9 mouse cellular contexts compared by ENCODE assay signal in the genomic region with DNA sequence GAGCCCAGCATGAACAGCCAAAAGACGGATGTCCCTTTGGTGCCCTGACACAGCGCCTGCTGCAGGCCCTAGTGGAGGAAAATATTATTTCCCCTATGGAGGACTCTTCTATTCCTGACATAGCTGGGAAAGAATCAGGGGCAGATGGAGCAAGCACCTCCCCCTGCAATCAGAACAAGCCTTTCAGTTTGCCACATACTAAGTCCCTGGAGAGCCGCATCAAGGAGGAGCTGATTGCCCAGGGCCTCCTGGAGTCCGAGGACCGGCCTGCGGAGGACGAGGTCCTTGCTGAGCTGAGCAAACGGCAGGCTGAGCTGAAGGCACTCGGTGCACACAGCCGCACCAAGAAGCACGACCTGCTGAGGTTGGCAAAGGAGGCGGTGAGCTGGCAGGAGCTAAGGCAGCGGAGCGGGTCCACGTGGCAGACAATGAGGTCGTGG. TPM values are rescaled to one million over a fixed set of nuclear protein-coding genes. Genes with fewer than 3 reads are reported as not detected.
A peak's percentile ranks its signal among the peaks of the same experiment; 100 is the strongest.
DNase-seq lines count a peak whose midpoint lies in the region; ATAC-seq and TF ChIP-seq lines count a peak whose summit lies in the region.
"Had no signal": no experiment of that assay in that cellular context is flagged by ENCODE, and none has a peak within 500 bp of the region (broad histone marks: within the 10 kb centered on the region; RNA-seq: fewer than 3 reads in every experiment).

No protein-coding gene starts in this region.

- WGBS in kidney, adult 2 months = 32% methylated on average over 16 of the region's 16 CpGs
- WGBS in kidney, embryonic 14.5 days = 45% methylated on average over 16 of the region's 16 CpGs
- WGBS in hindbrain, embryonic 14.5 days = 34% methylated on average over 16 of the region's 16 CpGs
- 51% methylated on average over 16 of the region's 16 CpGs for WGBS in neural tube, embryonic 15.5 days

- H3K4me1 ChIP-seq in kidney, adult 2 months (ENCODE audit: control insufficient read depth, insufficient read depth, low read length) = peaks cover 7% of the 10 kb centered on the region
- H3K4me1 ChIP-seq in kidney, embryonic 14.5 days (ENCODE audit: control insufficient read depth, insufficient read depth, low read length) = no peaks in the 10 kb centered on the region
- no peaks in the 10 kb centered on the region for H3K4me1 ChIP-seq in hindbrain, embryonic 14.5 days (replicated peaks; ENCODE audit: control insufficient read depth, insufficient read depth, low read length)
- peaks cover 8% of the 10 kb centered on the region for H3K4me1 ChIP-seq in neural tube, embryonic 15.5 days
- H3K4me1 ChIP-seq: embryonic facial prominence, embryonic 15.5 days had no signal

- no peak overlapping the region for H3K27ac ChIP-seq in kidney, adult 2 months (ENCODE audit: insufficient read depth, low read depth, low read length)
- H3K27ac ChIP-seq in kidney, embryonic 14.5 days (ENCODE audit: low read depth, low read length) = no peak overlapping the region
- no peak overlapping the region for H3K27ac ChIP-seq in hindbrain, embryonic 14.5 days
- H3K27ac ChIP-seq in neural tube, embryonic 15.5 days (replicated peaks) = 0 out of 2 replicates have a peak overlapping the region, but pooled peaks have one; percentile 2
- H3K27ac ChIP-seq: embryonic facial prominence, embryonic 15.5 days; macrophage had no signal

- no peaks in the 10 kb centered on the region for H3K27me3 ChIP-seq in kidney, adult 2 months (replicated peaks; ENCODE audit: control insufficient read depth, insufficient read depth, low read length)
- H3K27me3 ChIP-seq in kidney, embryonic 14.5 days (ENCODE audit: control insufficient read depth, insufficient read depth, low read length) = no peaks in the 10 kb centered on the region; the same call in 1 of the 2 replicates
- no peaks in the 10 kb centered on the region for H3K27me3 ChIP-seq in hindbrain, embryonic 14.5 days (ENCODE audit: control insufficient read depth, insufficient read depth, low read length)
- no peaks in the 10 kb centered on the region for H3K27me3 ChIP-seq in neural tube, embryonic 15.5 days (replicated peaks)
- H3K27me3 ChIP-seq: embryonic facial prominence, embryonic 15.5 days had no signal

- no peak overlapping the region for H3K4me3 ChIP-seq in kidney, adult 2 months (ENCODE audit: insufficient read depth, low read depth, low read length)
- H3K4me3 ChIP-seq in kidney, embryonic 14.5 days (ENCODE audit: low read length) = no peak overlapping the region
- no peak overlapping the region for H3K4me3 ChIP-seq in hindbrain, embryonic 14.5 days (replicated peaks; ENCODE audit: low read length)
- H3K4me3 ChIP-seq in neural tube, embryonic 15.5 days (replicated peaks) = no peak overlapping the region
- H3K4me3 ChIP-seq: embryonic facial prominence, embryonic 15.5 days had no signal

- H3K9ac ChIP-seq in kidney, embryonic 14.5 days (ENCODE audit: low read depth, low read length) = no peak overlapping the region
- no peak overlapping the region for H3K9ac ChIP-seq in hindbrain, embryonic 14.5 days
- no peak overlapping the region for H3K9ac ChIP-seq in neural tube, embryonic 15.5 days (replicated peaks)
- H3K9ac ChIP-seq: embryonic facial prominence, embryonic 15.5 days had no signal

- no peak for TF ChIP-seq POLR2A in kidney, adult 2 months (IDR thresholded peaks at IDR 0.05; ENCODE audit: low read depth, low read length)

- no peaks in the 10 kb centered on the region for H3K36me3 ChIP-seq in kidney, adult 2 months (ENCODE audit: control insufficient read depth, insufficient read depth, low read length)
- no peaks in the 10 kb centered on the region for H3K36me3 ChIP-seq in kidney, embryonic 14.5 days (ENCODE audit: control insufficient read depth, insufficient read depth, low read length)
- no peaks in the 10 kb centered on the region for H3K36me3 ChIP-seq in hindbrain, embryonic 14.5 days (replicated peaks; ENCODE audit: control insufficient read depth, insufficient read depth)
- no peaks in the 10 kb centered on the region for H3K36me3 ChIP-seq in neural tube, embryonic 15.5 days
- H3K36me3 ChIP-seq: embryonic facial prominence, embryonic 15.5 days had no signal

- H3K4me2 ChIP-seq in kidney, embryonic 14.5 days (replicated peaks; ENCODE audit: low read depth, low read length) = no peak overlapping the region
- H3K4me2 ChIP-seq in hindbrain, embryonic 14.5 days (replicated peaks) = peak overlapping the region; percentile 20; the same call in 1 of the 2 replicates
- 0 out of 2 replicates have a peak overlapping the region, but pooled peaks have one; percentile 20 for H3K4me2 ChIP-seq in neural tube, embryonic 15.5 days
- H3K4me2 ChIP-seq: embryonic facial prominence, embryonic 15.5 days had no signal

- H3K9me3 ChIP-seq in kidney, embryonic 14.5 days (ENCODE audit: control insufficient read depth, low read length) = no peaks in the 10 kb centered on the region
- no peaks in the 10 kb centered on the region for H3K9me3 ChIP-seq in hindbrain, embryonic 14.5 days (ENCODE audit: control insufficient read depth, low read length)
- H3K9me3 ChIP-seq in neural tube, embryonic 15.5 days (replicated peaks) = no peaks in the 10 kb centered on the region
- H3K9me3 ChIP-seq: embryonic facial prominence, embryonic 15.5 days had no signal

- peak; percentile 84 for DNase-seq in kidney, adult 2 months
- DNase-seq in cerebellum, adult 8-10 months = peak; percentile 61
- DNase-seq in hindbrain, embryonic 14.5 days (ENCODE audit: low spot score) = peak; percentile 26
- no peak for DNase-seq in adrenal gland, postnatal 25 days
- DNase-seq in frontal cortex, postnatal 36 days (ENCODE audit: low spot score in 2 of 2) = no peak

- ATAC-seq in kidney, embryonic 14.5 days (ENCODE audit: low FRiP score, low TSS enrichment) = no peak
- no peak for ATAC-seq in hindbrain, embryonic 14.5 days (ENCODE audit: low FRiP score)
- ATAC-seq in neural tube, embryonic 15.5 days (ENCODE audit: low FRiP score) = no peak

- no peak for TF ChIP-seq CTCF in kidney, adult 2 months (conservative IDR thresholded peaks at IDR 0.05; ENCODE audit: insufficient read depth, insufficient read length, low read depth, low read length)

RNA-seq across cellular contexts. Expression of a gene that starts 23.3 kb away (rescaled TPM):
- 58.7 and 64.6 TPM in 2 replicates for polyA plus RNA-seq in kidney, adult 2 months (2012; rRNA removed)
- polyA plus RNA-seq in kidney, embryonic 14.5 days (2014; fragmentation: Nextera tagmentation; extraction: Ambion mirVana) = 215 and 243 TPM in 2 replicates
- 131 and 134 TPM in 2 replicates for polyA plus RNA-seq in hindbrain, embryonic 14.5 days (2014; fragmentation: Nextera tagmentation; extraction: Ambion mirVana)
- 125 and 133 TPM in 2 replicates for polyA plus RNA-seq in neural tube, embryonic 15.5 days (2015; fragmentation: Nextera tagmentation; extraction: Ambion mirVana)
- total RNA-seq in adrenal gland, postnatal 25 days (2021) = 232 and 238 TPM in 2 replicates

RNA-seq across cellular contexts. Expression of a gene that starts 35.2 kb away (rescaled TPM):
- polyA plus RNA-seq in kidney, adult 2 months (2012; rRNA removed) = 0.27 and 0.34 TPM in 2 replicates
- 0.07 TPM in 1 of 2 replicates, not detected in the other for polyA plus RNA-seq in kidney, embryonic 14.5 days (2014; fragmentation: Nextera tagmentation; extraction: Ambion mirVana)
- polyA plus RNA-seq in hindbrain, embryonic 14.5 days (2014; fragmentation: Nextera tagmentation; extraction: Ambion mirVana) = 3.9 and 4.3 TPM in 2 replicates
- 3.6 and 6.0 TPM in 2 replicates for polyA plus RNA-seq in neural tube, embryonic 15.5 days (2015; fragmentation: Nextera tagmentation; extraction: Ambion mirVana)
- total RNA-seq in adrenal gland, postnatal 25 days (2021) = 0.24 TPM in 1 of 2 replicates, not detected in the other
- polyA plus RNA-seq: macrophage had no signal

Comparison
In these comparisons a context has a peak if more than half of its experiments do, and no peak if none do; other contexts are left out.
1. DNase-seq: peak in kidney, adult 2 months (single experiment), cerebellum, adult 8-10 months (single experiment) and hindbrain, embryonic 14.5 days (single experiment); none in adrenal gland, postnatal 25 days (single experiment) and frontal cortex, postnatal 36 days (0 of 2).